Mouse (Mus musculus): ENCODE measurements around the gene Ngb. TPM values are rescaled to one million over a fixed set of nuclear protein-coding genes. Genes with fewer than 3 reads are reported as not detected.

Ngb gene
- polyA plus RNA-seq, 1 experiment from 2014 or later: 1.1 TPM

Other genes starting within 250 kb of the Ngb start
- 19.6 and 22.4 TPM in 2 replicates for gene Irf2bpl, start 217.7 kb downstream of the Ngb start, polyA plus RNA-seq (2015; fragmentation: Nextera tagmentation; extraction: Ambion mirVana)
- 10.6 TPM in 2 replicates for gene Cipc, start 155.5 kb downstream of the Ngb start, polyA plus RNA-seq (2015; fragmentation: Nextera tagmentation; extraction: Ambion mirVana)
- gene Zdhhc22, start 112.1 kb downstream of the Ngb start, polyA plus RNA-seq (2015; fragmentation: Nextera tagmentation; extraction: Ambion mirVana): 0.06 and 0.34 TPM in 2 replicates
- 0.44 and 0.63 TPM in 2 replicates for gene Tmem63c, start 81.2 kb downstream of the Ngb start, polyA plus RNA-seq (2015; fragmentation: Nextera tagmentation; extraction: Ambion mirVana)
- gene Gstz1, start 44.6 kb upstream of the Ngb start, polyA plus RNA-seq (2015; fragmentation: Nextera tagmentation; extraction: Ambion mirVana): 44.8 and 48.5 TPM in 2 replicates
- gene Pomt2, start 45.4 kb upstream of the Ngb start, polyA plus RNA-seq (2015; fragmentation: Nextera tagmentation; extraction: Ambion mirVana): 12.9 and 13.1 TPM in 2 replicates
- gene Samd15, start 97.2 kb upstream of the Ngb start, polyA plus RNA-seq (2015; fragmentation: Nextera tagmentation; extraction: Ambion mirVana): 1.1 and 1.7 TPM in 2 replicates
- gene Tmed8, start 97.9 kb upstream of the Ngb start, polyA plus RNA-seq (2015; fragmentation: Nextera tagmentation; extraction: Ambion mirVana): 1.7 TPM in 2 replicates
- gene Noxred1, start 136.2 kb upstream of the Ngb start, polyA plus RNA-seq (2015; fragmentation: Nextera tagmentation; extraction: Ambion mirVana): 0.25 and 0.36 TPM in 2 replicates
- gene Vipas39, start 163.7 kb upstream of the Ngb start, polyA plus RNA-seq (2015; fragmentation: Nextera tagmentation; extraction: Ambion mirVana): 36.6 and 40.1 TPM in 2 replicates
- 228 and 230 TPM in 2 replicates for gene Ahsa1, start 163.9 kb upstream of the Ngb start, polyA plus RNA-seq (2015; fragmentation: Nextera tagmentation; extraction: Ambion mirVana)
- gene Ism2, start 197.2 kb upstream of the Ngb start, polyA plus RNA-seq (2015; fragmentation: Nextera tagmentation; extraction: Ambion mirVana): 0.49 and 0.55 TPM in 2 replicates

Data from intestine, embryonic 15.5 days (tissue).